Mouse (Mus musculus) cerebellum, postnatal 4 days (tissue): ENCODE results near the gene Smagp.
A peak's percentile ranks its signal among the peaks of the same experiment; 100 is the strongest.

Experiments
- DNase-seq, 2 experiments: peaks; one replicate each; pipeline ENCODE4 v3.0.0; 2022; ENCODE audit warnings: low spot score in 2 of 2, mixed read lengths in 1 of 2

The Smagp gene

DNA sequence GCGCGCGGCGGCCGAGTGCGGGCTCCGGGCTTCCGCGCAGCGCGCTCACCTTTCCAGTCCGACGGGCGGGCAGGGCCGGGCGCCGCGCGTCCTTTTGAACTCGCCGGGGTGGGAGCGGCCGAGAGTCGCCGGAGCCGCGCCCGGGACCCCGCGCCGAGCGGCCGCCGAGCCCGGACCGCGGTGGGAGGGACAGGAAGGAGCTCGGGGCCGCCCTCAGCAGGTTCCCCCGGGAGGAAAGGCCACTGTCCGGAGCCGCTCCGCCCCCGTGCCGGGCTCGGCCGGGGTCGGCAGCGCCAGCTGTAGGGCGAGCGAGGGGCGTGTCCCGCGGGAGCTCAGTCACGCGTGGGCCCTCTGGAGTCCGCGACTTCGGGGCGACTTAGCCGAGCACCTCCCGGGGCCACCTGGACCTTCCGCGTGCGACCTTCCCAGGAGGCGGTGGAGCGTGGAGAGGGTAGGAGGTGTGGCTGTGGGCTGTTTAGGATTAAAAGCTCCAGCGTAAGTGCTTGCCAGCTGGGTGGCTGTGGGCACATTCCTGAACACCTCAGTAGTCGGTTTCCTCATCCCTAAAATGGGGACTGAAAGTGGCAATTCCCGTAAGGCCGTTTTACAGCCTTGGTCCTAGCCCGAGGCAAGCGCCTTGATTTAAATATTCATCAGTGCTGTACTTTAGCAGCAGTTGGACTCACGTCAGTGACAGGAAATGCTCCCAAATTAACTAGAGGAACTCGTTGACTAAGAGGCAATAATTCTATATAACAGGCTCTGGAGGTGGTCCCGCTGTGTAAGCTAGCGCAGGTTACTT, at the start of gene Smagp:
Gene Smagp, minus strand, starts transcription at position 241 of the 802 bp plus-strand sequence.
- DNase-seq: no peak

DNA sequence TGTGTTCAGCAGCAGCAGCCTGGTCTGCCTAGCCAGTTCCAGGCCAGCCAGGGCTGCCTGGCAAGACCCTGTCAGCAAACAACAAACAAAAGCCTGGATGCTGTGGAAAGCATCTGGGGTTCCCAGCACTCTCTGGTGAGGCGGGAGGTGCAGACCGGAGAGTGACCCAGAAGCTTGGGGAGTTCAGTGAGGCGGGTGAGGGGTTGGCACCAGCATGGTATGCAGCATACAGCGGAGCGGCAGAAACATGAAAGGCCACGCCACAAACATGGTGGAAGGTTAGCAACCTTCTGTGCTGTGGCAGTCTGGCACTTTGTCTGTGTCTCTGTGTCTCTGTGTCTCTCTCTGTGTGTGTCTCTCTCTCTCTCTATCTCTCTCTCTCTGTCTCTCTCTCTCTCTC, 49.7 kb upstream of the Smagp start:
- DNase-seq: no peak

DNA sequence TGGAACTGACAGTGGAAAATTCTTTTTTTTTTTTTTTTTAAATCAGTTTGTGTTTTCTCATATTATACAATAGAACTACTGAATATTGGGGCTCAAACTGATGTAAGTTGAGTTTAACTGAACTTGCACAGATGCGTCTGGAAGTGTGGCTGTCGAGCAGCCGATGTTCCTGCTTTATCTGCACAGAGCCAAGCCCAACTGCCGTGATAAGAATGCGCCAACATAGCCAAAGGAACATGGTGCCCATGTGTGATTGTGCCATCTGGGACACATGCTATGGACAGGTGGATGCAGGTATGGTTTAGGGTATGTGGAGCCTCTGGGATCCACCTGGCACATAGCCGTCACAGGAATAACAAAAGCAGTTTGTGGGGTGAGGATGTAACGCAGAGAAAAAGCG, 49.1 kb upstream of the Smagp start:
- DNase-seq: no peak

DNA sequence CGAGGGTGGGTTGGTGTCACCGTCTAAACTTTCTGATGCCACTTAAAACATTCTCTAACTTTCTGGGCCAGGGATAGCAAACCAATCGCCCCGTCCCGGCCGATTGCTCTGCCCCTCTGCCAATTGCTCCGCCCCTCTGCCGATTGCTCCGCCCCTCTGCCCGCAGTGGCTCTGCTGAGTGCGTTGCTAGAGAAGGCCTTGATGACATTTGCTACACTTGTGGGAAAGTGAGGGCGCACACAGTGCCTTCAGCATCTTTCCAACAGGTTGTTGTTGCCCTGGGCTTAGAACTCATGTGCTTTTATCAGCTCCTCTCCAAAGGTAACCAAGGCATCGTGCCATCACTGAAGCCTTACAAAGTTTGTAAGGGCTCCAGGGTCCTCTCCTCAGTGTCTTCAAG, 48.5 kb upstream of the Smagp start:
- DNase-seq: no peak

DNA sequence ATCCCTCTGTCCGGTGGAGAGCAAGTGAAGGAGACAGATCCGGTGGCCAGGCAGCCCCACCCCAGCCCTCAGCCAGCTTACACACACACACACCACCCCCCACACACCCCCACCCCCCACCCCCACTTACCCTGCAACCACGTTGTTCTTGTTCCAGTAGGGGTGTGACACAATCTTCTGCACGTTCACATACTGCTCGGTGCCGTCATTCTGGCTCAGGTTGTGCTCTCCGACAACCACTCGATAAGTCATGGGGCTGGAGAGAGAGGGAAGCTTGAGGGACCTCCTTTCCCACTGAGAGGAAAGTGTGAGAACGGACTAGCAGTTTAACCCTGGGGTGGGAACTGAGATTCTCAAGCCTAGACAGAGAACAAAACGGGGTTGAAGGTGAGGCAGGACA, 47.7 kb upstream of the Smagp start:
- DNase-seq: no peak

DNA sequence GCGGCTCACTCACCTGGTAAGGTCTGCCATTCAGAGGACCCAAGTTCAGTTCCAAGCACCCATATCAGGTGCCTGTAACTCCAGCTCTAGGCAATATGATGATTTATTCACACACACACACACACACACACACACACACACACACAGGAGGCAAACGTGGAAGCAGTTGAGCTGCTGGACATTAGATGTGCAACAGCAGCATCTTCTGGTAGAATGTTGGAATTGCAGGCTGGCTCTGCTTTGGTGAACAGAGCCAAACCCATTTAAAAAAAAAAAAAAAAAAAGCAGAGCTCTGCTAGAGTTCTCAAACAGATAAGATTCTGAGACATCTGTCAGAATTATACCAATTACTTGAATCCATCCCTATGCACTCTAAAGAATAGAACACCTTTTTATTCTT, 46.3 kb upstream of the Smagp start:
- DNase-seq: peak; percentile 50 to 77

DNA sequence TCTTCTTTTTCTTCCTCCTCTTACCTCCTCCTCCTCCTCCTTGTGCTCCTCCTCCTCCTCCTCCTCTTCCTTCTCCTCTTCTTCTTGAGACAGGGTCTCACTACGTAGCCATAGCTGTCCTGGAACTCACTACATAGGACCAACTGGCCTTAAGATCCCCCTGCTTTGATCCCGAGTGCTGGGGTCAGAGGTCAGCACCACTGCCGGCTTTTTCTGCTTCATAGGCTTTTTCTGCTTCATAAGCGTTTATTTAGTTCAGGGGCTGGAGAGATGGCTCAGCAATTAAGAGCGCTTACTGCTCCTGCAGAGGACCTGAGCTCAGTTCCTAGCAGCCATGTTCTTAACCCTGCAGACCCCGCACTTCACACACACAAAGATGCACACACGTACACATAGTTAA, 45.0 kb upstream of the Smagp start:
- DNase-seq: no peak

DNA sequence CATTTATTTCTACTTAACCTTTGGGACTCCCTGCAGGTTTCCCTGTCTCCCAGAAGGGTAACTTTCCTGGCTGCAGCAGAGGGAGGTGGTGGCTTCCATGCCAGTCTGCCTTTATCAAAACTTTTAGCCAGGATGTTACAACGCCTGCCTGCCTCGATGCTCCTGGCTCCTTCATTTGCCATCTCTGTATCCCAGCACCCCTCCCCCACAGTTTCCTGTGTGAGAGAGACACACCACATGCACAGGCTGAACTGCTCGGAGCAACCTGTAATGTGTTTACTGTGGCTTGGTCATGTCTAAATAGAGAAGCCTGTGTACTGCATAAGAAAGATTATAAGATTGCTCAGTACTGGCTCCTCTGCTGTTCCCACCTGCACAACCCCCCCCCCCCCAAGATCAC, 43.6 kb upstream of the Smagp start:
- no peak for DNase-seq

DNA sequence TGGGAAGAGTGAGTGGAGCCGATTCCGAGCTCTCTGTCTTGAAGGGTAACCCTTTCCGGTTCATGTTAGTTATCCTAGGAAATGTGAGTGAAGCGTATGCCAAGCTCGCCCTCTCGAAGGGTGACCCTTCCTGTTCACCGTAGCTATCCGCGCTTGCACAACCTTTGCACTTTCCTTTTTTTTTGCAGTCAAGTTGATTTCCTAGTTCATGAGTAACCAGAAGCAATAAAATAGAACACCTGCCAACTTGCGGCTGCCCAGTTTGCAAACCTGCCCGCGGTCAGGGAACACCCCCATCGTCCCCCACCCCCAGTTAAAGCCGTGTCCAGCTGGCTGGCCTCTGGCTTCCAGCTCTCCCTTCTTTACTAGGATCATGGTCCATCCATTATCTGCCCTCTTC, 42.3 kb upstream of the Smagp start:
- DNase-seq: no peak

DNA sequence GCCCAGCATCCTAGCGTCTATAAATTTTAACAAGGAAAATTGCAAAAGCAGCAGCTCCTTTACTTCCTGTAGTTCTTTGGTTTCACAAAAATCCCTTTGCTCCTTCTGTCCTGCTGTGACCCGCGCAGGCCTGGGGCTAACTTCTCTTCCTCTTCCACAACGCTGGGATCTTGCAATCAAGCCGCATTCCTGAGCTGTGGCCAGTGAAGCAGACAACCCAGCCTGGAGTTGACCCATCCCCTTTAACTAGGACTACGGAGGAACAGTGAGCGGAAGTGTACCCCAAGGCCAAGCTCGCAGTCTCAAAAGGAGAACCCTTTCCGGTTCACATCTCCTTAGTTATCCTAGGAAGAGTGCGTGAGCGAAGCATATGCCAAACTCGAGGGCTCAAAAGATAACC, 41.8 kb upstream of the Smagp start:
- DNase-seq: no peak

DNA sequence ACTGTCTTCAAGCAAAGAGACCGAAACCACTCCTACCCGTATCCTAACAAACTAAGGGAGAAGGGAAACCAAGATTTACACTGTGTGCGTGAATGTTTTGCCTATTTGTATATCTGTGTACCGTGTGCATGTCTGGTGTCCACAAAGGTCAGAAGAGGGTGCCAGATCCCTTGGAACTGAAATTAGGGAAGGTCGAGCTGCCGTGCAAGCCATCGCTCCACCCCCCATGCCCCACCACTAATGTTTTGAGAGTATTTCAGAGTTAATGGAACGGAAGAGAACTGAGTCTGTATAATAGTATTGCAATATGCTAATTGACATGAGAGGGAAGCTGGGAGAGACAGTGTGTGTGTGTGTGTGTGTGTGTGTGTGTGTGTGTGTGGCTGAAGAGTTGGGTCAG, 40.9 kb upstream of the Smagp start:
- DNase-seq: no peak

DNA sequence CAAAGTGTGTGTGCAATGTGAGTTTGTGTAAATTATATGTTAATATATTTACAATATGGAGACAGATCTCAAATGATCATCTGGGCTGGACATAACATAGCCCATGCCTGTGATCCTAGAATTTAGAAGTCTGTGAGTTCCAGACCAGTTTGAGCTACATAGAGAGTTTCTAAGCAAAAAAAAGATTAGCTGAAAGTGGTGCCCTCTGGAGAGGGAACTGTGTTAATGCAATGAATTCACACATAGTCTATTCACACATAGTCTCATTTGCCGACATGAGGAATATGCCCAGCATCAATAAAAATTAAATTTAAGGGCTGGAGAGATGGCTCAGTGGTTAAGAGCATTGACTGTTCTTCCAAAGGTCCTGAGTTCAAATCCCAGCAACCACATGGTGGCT, 39.8 kb upstream of the Smagp start:
- DNase-seq: no peak

DNA sequence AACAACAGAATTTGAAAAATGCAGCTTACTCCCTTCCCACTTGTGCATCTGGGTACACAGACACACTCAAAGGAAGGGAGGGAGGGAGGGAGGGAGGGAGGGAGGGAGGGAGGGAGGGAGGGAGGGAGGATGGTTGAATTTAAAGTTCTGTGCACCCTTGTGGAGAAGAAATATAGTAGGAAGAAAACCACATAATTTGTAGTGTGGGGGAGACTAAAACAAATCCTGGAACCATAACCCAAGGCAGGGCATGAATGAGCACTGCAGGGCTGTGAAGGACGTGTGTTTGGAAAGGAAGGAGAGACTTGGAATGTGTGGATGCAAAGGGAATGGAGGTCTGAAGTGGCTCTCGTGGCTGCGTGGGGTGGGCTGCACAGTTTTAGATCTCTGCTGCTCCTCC, 38.7 kb upstream of the Smagp start:
- no peak for DNase-seq

DNA sequence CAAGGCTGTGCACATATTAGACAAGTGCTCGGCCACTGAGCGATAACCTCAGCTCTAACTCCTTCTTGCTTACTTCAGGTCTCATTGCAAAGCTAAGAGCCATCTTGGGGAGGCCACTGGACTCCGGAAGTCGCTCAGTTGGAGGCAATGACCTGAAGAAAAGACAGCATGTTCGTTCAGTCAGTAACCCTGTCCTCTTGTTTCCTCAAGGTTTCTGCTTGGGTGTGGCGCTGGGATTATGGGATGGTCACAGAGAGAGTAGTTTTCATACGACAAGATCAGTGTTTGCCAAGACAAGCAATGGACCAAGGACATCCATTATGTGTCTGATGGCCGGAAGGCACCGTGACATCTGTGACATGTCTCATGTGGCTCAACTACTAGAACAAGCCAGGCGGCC, 37.8 kb upstream of the Smagp start:
- DNase-seq: no peak

DNA sequence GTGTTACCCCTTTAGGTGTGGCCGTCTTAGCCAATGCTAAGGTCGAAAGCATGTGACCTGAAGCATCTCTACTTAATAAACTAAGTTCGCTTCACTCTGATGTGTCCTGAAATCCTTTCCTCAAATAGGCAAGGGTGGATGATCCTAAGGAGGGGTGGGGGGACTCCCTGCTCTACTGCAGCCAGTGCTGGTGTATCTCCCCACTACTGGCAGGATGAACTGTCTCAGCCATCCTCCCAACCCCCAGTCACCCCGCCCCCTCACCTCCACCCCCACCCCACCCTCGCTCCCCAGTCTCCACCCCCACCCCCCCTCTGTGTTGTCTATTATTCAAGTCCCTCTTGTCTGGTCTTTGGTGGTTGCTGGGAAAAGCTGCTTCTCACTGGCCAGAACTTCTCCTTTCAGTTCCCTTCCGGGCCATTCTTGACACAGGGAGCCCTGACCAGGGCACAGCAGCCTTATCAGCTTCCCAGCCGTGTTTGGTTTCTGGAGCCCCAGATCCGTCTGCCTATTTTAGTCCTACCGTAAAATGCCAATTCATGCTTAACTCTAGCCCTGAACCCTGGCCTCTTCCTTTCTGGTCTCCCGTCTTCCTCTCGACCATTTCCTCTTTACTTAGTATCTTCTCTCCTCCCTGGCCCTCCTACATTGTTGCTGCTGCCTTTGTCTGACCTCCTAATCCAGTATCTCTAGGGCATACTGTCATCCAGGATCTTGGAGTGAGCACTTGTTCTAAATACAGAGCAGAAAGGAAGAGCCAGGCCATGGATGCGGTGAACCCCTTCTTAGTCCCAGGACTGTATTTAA, 37.0 kb upstream of the Smagp start:
- no peak for DNase-seq

DNA sequence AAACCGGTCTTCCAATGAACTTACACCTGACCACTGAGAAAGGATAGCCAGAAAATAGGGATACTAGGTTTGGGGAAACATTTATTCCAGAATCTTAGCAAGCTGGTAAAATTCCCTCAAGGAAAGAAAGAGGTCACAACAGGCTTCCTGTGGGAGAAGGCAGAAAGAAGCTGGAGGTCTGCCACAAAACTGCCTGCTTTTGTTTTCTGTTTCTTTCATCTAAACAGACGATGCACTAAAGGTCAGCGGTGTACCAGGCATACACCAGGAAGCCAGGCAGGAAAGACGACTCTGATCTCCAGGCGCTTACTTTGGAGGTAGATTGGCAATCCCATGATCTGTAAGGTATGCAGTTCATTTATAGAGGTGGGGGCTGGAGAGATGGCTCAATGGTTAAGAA, 34.1 kb upstream of the Smagp start:
- no peak for DNase-seq

DNA sequence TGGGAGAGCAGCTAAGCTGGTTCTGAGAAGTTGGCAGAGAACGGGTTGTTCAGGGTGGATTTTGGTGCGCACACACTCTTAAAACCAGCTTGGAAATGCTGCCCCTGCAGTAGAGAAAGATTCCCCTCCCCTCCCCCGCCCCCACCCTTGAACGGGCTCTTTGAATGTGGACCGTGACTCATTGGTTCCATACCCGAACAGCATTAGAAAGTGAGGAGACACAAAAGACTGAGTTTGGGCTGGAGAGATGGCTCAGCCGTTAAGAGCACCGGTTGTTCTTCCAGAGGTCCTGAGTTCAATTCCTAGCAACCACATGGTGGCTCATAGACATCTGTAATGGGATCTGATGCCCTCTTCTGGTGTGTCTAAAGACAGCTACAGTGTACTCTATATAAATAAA, 33.3 kb upstream of the Smagp start:
- DNase-seq: no peak

DNA sequence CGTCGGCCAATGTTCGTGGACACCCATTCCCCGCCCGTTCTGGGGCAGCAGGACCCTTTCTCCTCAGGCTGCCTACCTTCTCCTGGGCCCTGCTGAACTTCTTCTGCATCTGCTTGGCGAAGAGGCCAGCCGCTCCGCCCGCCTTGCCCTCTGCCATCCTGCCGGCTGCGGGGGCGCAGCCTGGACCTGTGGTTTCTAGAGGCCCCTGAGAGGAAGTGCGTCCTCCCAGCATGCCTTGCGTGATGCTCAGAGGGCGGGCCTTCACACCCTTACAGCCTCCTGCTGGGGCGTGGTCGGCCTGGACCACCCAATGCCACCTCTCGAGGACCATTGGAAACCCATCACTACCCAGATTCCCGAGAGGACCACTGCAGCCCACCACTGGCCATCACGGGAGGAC, 32.6 kb upstream of the Smagp start, which contains the start of gene Bin2:
Gene Bin2, minus strand, starts transcription at position 217 of the 400 bp plus-strand sequence.
- DNase-seq: no peak

DNA sequence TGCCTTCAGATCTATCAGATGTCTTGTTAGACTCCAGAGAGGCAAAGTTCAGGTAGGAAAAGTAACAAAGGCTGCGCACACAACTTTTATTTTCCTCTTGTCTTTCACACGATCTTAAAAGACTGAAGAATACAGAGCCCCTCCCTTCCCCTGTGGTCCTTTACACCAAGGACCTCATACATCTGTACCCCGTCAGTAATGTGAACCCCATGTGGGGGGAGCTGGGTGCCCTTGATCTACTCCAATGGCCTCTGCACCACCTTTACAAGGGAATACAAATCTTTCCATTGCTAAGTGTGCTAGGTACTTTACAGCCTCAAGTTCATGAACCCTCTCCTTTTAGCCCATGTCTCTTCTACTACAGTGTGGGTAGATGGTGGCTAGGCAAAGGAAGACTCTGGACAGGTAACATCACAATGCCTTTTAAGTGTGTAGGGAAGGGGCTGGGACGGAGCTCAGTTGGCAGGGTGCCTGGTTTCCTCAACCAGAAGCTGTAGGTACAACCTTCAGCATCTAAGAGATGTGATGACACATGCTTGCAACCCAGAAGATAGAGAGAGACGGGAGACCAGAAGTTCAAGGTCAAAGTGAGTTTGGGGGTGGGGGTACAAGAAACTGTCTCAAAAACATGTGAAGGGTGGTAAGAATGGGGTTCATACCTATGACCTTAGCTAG, 31.3 kb upstream of the Smagp start:
- DNase-seq: no peak

DNA sequence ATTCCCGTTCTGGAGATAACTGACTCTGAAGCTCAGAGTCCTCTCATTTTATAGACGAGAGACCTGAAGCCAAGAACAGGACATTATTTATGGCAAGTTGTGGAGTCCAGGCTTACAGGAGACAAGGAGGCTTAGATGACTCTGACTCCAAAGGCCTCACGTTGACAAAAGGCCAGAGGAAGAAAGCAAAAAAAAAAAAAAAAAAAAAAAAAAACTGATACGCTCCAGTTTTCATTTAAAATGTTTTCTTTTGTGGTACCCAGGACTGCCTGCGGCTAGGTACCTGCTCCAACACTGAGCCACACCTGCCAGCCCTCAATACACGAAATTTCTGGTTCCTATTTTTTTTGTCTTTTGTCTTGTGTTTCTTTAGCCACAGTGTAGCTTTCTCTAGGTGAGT, 30.7 kb upstream of the Smagp start:
- no peak for DNase-seq

DNA sequence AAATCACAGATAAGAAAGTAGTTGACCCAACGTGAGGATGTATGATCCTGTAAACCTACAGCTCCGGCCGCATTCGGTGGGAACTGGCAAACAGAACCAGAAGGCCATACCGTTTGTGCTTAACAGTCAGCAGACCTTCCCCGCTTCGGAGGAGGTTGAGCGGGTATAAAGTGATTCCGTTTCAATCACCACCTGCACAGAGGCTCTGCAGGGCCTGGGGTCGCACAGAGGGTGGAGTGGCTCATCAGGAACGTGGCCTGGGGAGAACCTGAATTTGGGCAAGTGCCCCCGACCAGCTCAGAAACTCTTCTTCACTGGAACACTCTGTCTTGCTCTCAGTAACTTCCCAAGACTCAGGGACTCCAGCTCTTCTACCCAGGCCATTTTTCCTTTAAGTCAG, 30.1 kb upstream of the Smagp start:
- no peak for DNase-seq

DNA sequence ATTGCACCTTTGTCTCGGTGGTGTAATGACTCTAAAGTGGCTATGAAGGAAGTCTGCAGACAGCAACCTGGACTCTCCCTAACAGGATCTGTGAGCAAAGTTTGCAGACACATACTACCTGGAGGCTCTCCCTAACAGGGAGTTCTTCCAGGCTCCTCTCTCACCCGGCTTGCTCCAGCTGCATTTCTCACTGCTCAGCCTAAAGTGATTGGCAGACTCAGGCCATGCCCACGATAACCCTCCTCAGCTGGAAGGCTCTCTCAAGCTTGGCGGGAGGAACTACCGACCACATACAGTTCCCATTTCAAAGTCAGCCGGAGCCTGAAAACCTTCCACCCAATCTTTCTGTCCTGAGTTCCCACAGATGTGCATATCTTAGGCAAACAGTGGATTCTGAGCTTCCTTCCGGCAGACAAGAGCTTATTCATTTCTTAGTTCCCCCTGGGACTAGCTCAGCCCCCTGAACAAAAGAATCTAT, 29.5 kb upstream of the Smagp start:
- DNase-seq: no peak
